Mouse (Mus musculus) C2C12 (cell line): Measurements from ENCODE around the gene Tprkb. TPM values are rescaled to one million over a fixed set of nuclear protein-coding genes. Genes with fewer than 3 reads are reported as not detected.
"Not testable (repeated sequence)": the region's sequence is repeated elsewhere in the genome, so short reads cannot be mapped to it uniquely, and the experiment has no call there.

ENCODE experiments used
- H3K27me3 ChIP-seq: one replicate; pipeline ENCODE4 v1.6.1; 2011; ENCODE audit not compliant: control insufficient read depth, insufficient read depth, insufficient read length
- H3K36me3 ChIP-seq: one replicate; pipeline ENCODE4 v1.6.1; 2011; ENCODE audit not compliant: control insufficient read depth, insufficient read depth
- H3K4me3 ChIP-seq: one replicate; pipeline ENCODE4 v1.5.1; 2011; ENCODE audit warnings: mild to moderate bottlenecking, control low read depth; ENCODE audit not compliant: poor library complexity, insufficient read depth, severe bottlenecking
- H3K79me2 ChIP-seq: one replicate; pipeline ENCODE4 v1.6.1; 2011; ENCODE audit not compliant: control insufficient read depth, insufficient read depth
- H3K79me3 ChIP-seq: one replicate; pipeline ENCODE4 v1.6.1; 2011; ENCODE audit warnings: low read depth, control low read depth
- H3ac ChIP-seq: one replicate; pipeline ENCODE3; 2011; ENCODE audit warnings: low read depth; ENCODE audit not compliant: control insufficient read depth, insufficient read length
- CEBPB ChIP-seq: IDR thresholded peaks from one replicate; pipeline ENCODE4 v1.6.1; 2011; ENCODE audit warnings: low read depth, mild to moderate bottlenecking, control low read depth, moderate library complexity
- CTCF ChIP-seq: IDR thresholded peaks from one replicate; pipeline ENCODE4 v1.5.1; 2011; ENCODE audit not compliant: control insufficient read depth, insufficient read depth, insufficient read length
- FOSL1 ChIP-seq: IDR thresholded peaks from one replicate; pipeline ENCODE4 v1.8.0; 2011; ENCODE audit warnings: mild to moderate bottlenecking, low read length; ENCODE audit not compliant: poor library complexity, insufficient read depth, severe bottlenecking
- MAX ChIP-seq: IDR thresholded peaks from one replicate; pipeline ENCODE4 v1.6.1; 2011; ENCODE audit warnings: mild to moderate bottlenecking, control low read depth
- MYOD1 ChIP-seq: IDR thresholded peaks from one replicate; pipeline ENCODE4 v1.6.1; 2011; ENCODE audit warnings: low read depth; ENCODE audit not compliant: control insufficient read depth, insufficient read length
- MYOG ChIP-seq: IDR thresholded peaks from one replicate; pipeline ENCODE4 v1.6.1; 2011; ENCODE audit not compliant: control insufficient read depth, insufficient read length; ENCODE audit errors: extremely low read depth
- USF1 ChIP-seq: IDR thresholded peaks from one replicate; pipeline ENCODE4 v1.6.1; 2011; ENCODE audit warnings: low read depth, mild to moderate bottlenecking, control low read depth, moderate library complexity
- polyA plus RNA-seq: library from polyadenylated mRNA; unstranded; fragments of >200 nt; fragmentation: generic; extraction: Trizol; gene quantifications from one replicate; pipeline ENCODE4 v1.2.1, GENCODE M21; 2012; ENCODE audit warnings: missing spikeins

The Tprkb gene
- polyA plus RNA-seq, 1 experiment, result 25.6 TPM

- Histone ChIP-seq H3ac (peak within 1 kb of the TSS; percentile 85), H3K79me2 (peaks cover 35% of the 10 kb centered on the region), H3K4me3 (peak within 1 kb of the TSS; percentile 49)
- not testable (repeated sequence) for H3K36me3 ChIP-seq, H3K27me3 ChIP-seq, H3K79me3 ChIP-seq
- TF ChIP-seq MAX, result peak; percentile 34
- TF ChIP-seq CTCF, result peak; percentile 57
- peak; percentile 55 for TF ChIP-seq USF1
Observed at GRCm38 (mm10) chr6:85915539-85916513, 4.2 kb downstream of the Tprkb start, which contains the start of gene Nat8f1. Gene Nat8f1, minus strand, starts transcription at chr6:85915687.

GRCm38 (mm10) chr6:85916596-85916995 is 4.9 kb downstream of the Tprkb start:
- Histone ChIP-seq H3K79me2 (peaks cover 35% of the 10 kb centered on the region), H3K27me3 (no peaks in the 10 kb centered on the region), H3K79me3 (peaks cover 9% of the 10 kb centered on the region), H3K4me3 (peak overlapping the region; percentile 49), H3ac (no peak overlapping the region), H3K36me3 (peaks cover 14% of the 10 kb centered on the region)
- no peak for TF ChIP-seq USF1
- no peak for TF ChIP-seq FOSL1
- no peak for TF ChIP-seq MYOD1
- no peak for TF ChIP-seq CTCF
- TF ChIP-seq CEBPB, result no peak
- no peak for TF ChIP-seq MYOG
- no peak for TF ChIP-seq MAX

- not testable (repeated sequence) for H3ac ChIP-seq, H3K27me3 ChIP-seq, H3K4me3 ChIP-seq, H3K79me3 ChIP-seq
- Histone ChIP-seq H3K36me3 (peaks cover 24% of the 10 kb centered on the region), H3K79me2 (peaks cover 35% of the 10 kb centered on the region)
Observed at GRCm38 (mm10) chr6:85918341-85918740, 6.7 kb downstream of the Tprkb start.

GRCm38 (mm10) chr6:85919401-85919800 is 7.7 kb downstream of the Tprkb start:
- Histone ChIP-seq H3K79me3 (peaks cover 9% of the 10 kb centered on the region), H3K36me3 (peaks cover 33% of the 10 kb centered on the region), H3ac (no peak overlapping the region), H3K27me3 (no peaks in the 10 kb centered on the region), H3K4me3 (no peak overlapping the region), H3K79me2 (peaks cover 35% of the 10 kb centered on the region)
- TF ChIP-seq CTCF (no peak), USF1 (no peak), MAX (no peak), FOSL1 (no peak), MYOD1 (no peak), CEBPB (no peak), MYOG (no peak)

GRCm38 (mm10) chr6:85923643-85924042 is 12.0 kb downstream of the Tprkb start:
- no peak overlapping the region for H3ac ChIP-seq
- H3K4me3 ChIP-seq, result no peak overlapping the region
- peaks cover 15% of the 10 kb centered on the region for H3K79me2 ChIP-seq
- TF ChIP-seq FOSL1 (no peak), MYOG (no peak), CEBPB (no peak), MYOD1 (no peak), CTCF (no peak), USF1 (no peak), MAX (no peak)
- H3K36me3 ChIP-seq, result peaks cover 73% of the 10 kb centered on the region
- no peaks in the 10 kb centered on the region for H3K27me3 ChIP-seq
- H3K79me3 ChIP-seq, result no peaks in the 10 kb centered on the region

GRCm38 (mm10) chr6:85926709-85927108 is 15.0 kb downstream of the Tprkb start:
- H3K36me3 ChIP-seq, result peaks cover 75% of the 10 kb centered on the region
- no peak overlapping the region for H3K4me3 ChIP-seq
- H3K79me3 ChIP-seq, result no peaks in the 10 kb centered on the region
- H3ac ChIP-seq, result no peak overlapping the region
- TF ChIP-seq USF1, result no peak
- TF ChIP-seq CTCF, result no peak
- TF ChIP-seq CEBPB, result no peak
- TF ChIP-seq FOSL1, result no peak
- TF ChIP-seq MYOD1, result no peak
- no peak for TF ChIP-seq MYOG
- no peak for TF ChIP-seq MAX
- no peaks in the 10 kb centered on the region for H3K79me2 ChIP-seq
- no peaks in the 10 kb centered on the region for H3K27me3 ChIP-seq
